Mouse (Mus musculus) limb, embryonic 13.5 days (tissue): ENCODE data around the gene Gm7073. TPM values are rescaled to one million over a fixed set of nuclear protein-coding genes. Genes with fewer than 3 reads are reported as not detected.

Experiments used
- ATAC-seq: fragments of 200-750 bp; cut with Nextera tagmentation; 2 replicates; pipeline ENCODE4 v1.8.0; 2017; ENCODE audit warnings: low read depth, moderate number of reproducible peaks, moderate TSS enrichment; ENCODE audit not compliant: low FRiP score
- H3K27ac ChIP-seq: fragments of 300-500 bp; sonication (generic); 2 replicates; pipeline ENCODE4 v1.5.1; 2015; ENCODE audit warnings: inconsistent platforms, mild to moderate bottlenecking, moderate library complexity
- H3K27me3 ChIP-seq: fragments of 300-500 bp; sonication (generic); 2 replicates; pipeline ENCODE4 v1.6.1; 2015; ENCODE audit warnings: mild to moderate bottlenecking, inconsistent platforms
- H3K36me3 ChIP-seq: fragments of 300-500 bp; sonication (generic); 2 replicates; pipeline ENCODE4 v1.6.1; 2015; ENCODE audit warnings: inconsistent platforms, mild to moderate bottlenecking, moderate library complexity
- H3K4me1 ChIP-seq: fragments of 300-500 bp; sonication (generic); 2 replicates; pipeline ENCODE4 v1.6.1; 2015; ENCODE audit warnings: inconsistent platforms
- H3K4me2 ChIP-seq: fragments of 300-500 bp; sonication (generic); replicated peaks from 2 replicates; pipeline ENCODE4 v1.6.1; 2015; ENCODE audit warnings: inconsistent platforms, mild to moderate bottlenecking, moderate library complexity
- H3K4me3 ChIP-seq: fragments of 300-500 bp; sonication (generic); 2 replicates; pipeline ENCODE4 v1.5.1; 2015; ENCODE audit warnings: moderate library complexity, mild to moderate bottlenecking, inconsistent platforms
- H3K9ac ChIP-seq: fragments of 300-500 bp; sonication (generic); 2 replicates; pipeline ENCODE4 v1.6.1; 2015; ENCODE audit warnings: mild to moderate bottlenecking, inconsistent platforms
- H3K9me3 ChIP-seq: fragments of 300-500 bp; sonication (generic); 2 replicates; pipeline ENCODE4 v1.6.1; 2016; ENCODE audit warnings: inconsistent platforms
- WGBS: fragments of 180-500 bp; shearing (Covaris S2); methylation state at CpG from one replicate; pipeline ENCODE4 v1.1.7; 2015; 5-methylcytosine and 5-hydroxymethylcytosine counted together
- polyA plus RNA-seq: library from polyadenylated mRNA; unstranded; fragments of >200 nt; fragmentation: Nextera tagmentation; extraction: Ambion mirVana; gene quantifications from 2 replicates; pipeline ENCODE4 v1.2.1, GENCODE M21; 2015

Gene Gm7073
- polyA plus RNA-seq, result not detected in 2 replicates

- H3K4me1 ChIP-seq, result no peaks in the 10 kb centered on the region
- ATAC-seq, result no peak
- no peak within 1 kb of the TSS for H3K27ac ChIP-seq
- H3K27me3 ChIP-seq, result no peaks in the 10 kb centered on the region
- H3K4me2 ChIP-seq, result no peak within 1 kb of the TSS
- no peaks in the 10 kb centered on the region for H3K36me3 ChIP-seq
- H3K4me3 ChIP-seq, result no peak within 1 kb of the TSS
- H3K9ac ChIP-seq, result no peak within 1 kb of the TSS
- H3K9me3 ChIP-seq, result no peaks in the 10 kb centered on the region
These were observed at the start of gene Gm7073 for GRCm38 (mm10) chrX:60539149-60539548. Gene Gm7073, minus strand, starts transcription at chrX:60539249.

GRCm38 (mm10) chrX:60570539-60570938 lies 31.5 kb upstream of the Gm7073 start:
- no peak overlapping the region for H3K9ac ChIP-seq
- H3K4me1 ChIP-seq, result no peaks in the 10 kb centered on the region
- no peaks in the 10 kb centered on the region for H3K36me3 ChIP-seq
- ATAC-seq, result no peak
- H3K4me2 ChIP-seq, result no peak overlapping the region
- no peak overlapping the region for H3K4me3 ChIP-seq
- H3K27ac ChIP-seq, result no peak overlapping the region
- WGBS, result 18% methylated on average over 1 of the region's 1 CpGs
- no peaks in the 10 kb centered on the region for H3K27me3 ChIP-seq
- H3K9me3 ChIP-seq, result no peaks in the 10 kb centered on the region

- Histone ChIP-seq H3K27me3 (no peaks in the 10 kb centered on the region), H3K9ac (no peak overlapping the region), H3K9me3 (no peaks in the 10 kb centered on the region), H3K36me3 (no peaks in the 10 kb centered on the region), H3K4me3 (no peak overlapping the region), H3K27ac (no peak overlapping the region), H3K4me2 (no peak overlapping the region), H3K4me1 (no peaks in the 10 kb centered on the region)
- no peak for ATAC-seq
These were observed 30.0 kb upstream of the Gm7073 start for GRCm38 (mm10) chrX:60569047-60569446.

- Histone ChIP-seq H3K4me2 (no peak overlapping the region), H3K4me1 (no peaks in the 10 kb centered on the region), H3K27me3 (no peaks in the 10 kb centered on the region), H3K9ac (no peak overlapping the region), H3K36me3 (no peaks in the 10 kb centered on the region), H3K4me3 (no peak overlapping the region), H3K9me3 (no peaks in the 10 kb centered on the region), H3K27ac (no peak overlapping the region)
- ATAC-seq, result no peak
- 60% methylated on average over 4 of the region's 4 CpGs for WGBS
These were observed 16.2 kb upstream of the Gm7073 start for GRCm38 (mm10) chrX:60555242-60555641.

GRCm38 (mm10) chrX:60547444-60548304 lies 8.6 kb upstream of the Gm7073 start:
- H3K36me3 ChIP-seq, result no peaks in the 10 kb centered on the region
- peak; percentile 86 for ATAC-seq
- WGBS, result 24% methylated on average over 39 of the region's 113 CpGs
- no peaks in the 10 kb centered on the region for H3K4me1 ChIP-seq
- peak overlapping the region; percentile 39; the same call in 1 of the 2 replicates for H3K27ac ChIP-seq
- H3K4me2 ChIP-seq, result peak overlapping the region; percentile 62
- no peaks in the 10 kb centered on the region for H3K9me3 ChIP-seq
- H3K4me3 ChIP-seq, result peak overlapping the region; percentile 55
- peak overlapping the region; percentile 64 for H3K9ac ChIP-seq
- H3K27me3 ChIP-seq, result peaks cover 12% of the 10 kb centered on the region; the same call in 1 of the 2 replicates

- peak overlapping the region; percentile 64 for H3K9ac ChIP-seq
- no peaks in the 10 kb centered on the region for H3K9me3 ChIP-seq
- 8% methylated on average over 16 of the region's 16 CpGs for WGBS
- no peaks in the 10 kb centered on the region for H3K36me3 ChIP-seq
- H3K4me2 ChIP-seq, result peak overlapping the region; percentile 62
- peak; percentile 55 for ATAC-seq
- peak overlapping the region; percentile 39; the same call in 1 of the 2 replicates for H3K27ac ChIP-seq
- H3K4me1 ChIP-seq, result no peaks in the 10 kb centered on the region
- H3K4me3 ChIP-seq, result peak overlapping the region; percentile 55
- peaks cover 12% of the 10 kb centered on the region; the same call in 1 of the 2 replicates for H3K27me3 ChIP-seq
These were observed 8.0 kb upstream of the Gm7073 start for GRCm38 (mm10) chrX:60547098-60547443.

- no peak for ATAC-seq
These were observed 6.9 kb upstream of the Gm7073 start for GRCm38 (mm10) chrX:60545906-60546305.

GRCm38 (mm10) chrX:60545444-60545843 lies 6.4 kb upstream of the Gm7073 start:
- no peaks in the 10 kb centered on the region for H3K36me3 ChIP-seq
- no peak overlapping the region for H3K9ac ChIP-seq
- no peak overlapping the region for H3K4me3 ChIP-seq
- no peak overlapping the region for H3K27ac ChIP-seq
- ATAC-seq, result no peak
- peaks cover 12% of the 10 kb centered on the region; the same call in 1 of the 2 replicates for H3K27me3 ChIP-seq
- no peaks in the 10 kb centered on the region for H3K9me3 ChIP-seq
- H3K4me1 ChIP-seq, result no peaks in the 10 kb centered on the region
- no peak overlapping the region for H3K4me2 ChIP-seq
- 47% methylated on average over 1 of the region's 1 CpGs for WGBS

More at GRCm38 (mm10) chrX:60545906-60546305, 6.9 kb upstream of the Gm7073 start:
- Histone ChIP-seq H3K36me3 (no peaks in the 10 kb centered on the region), H3K9me3 (no peaks in the 10 kb centered on the region), H3K4me3 (no peak overlapping the region), H3K4me2 (no peak overlapping the region), H3K9ac (no peak overlapping the region), H3K4me1 (no peaks in the 10 kb centered on the region), H3K27ac (no peak overlapping the region), H3K27me3 (peaks cover 12% of the 10 kb centered on the region; the same call in 1 of the 2 replicates)
- WGBS, result 57% methylated on average over 3 of the region's 3 CpGs

GRCm38 (mm10) chrX:60544098-60544497 lies 5.0 kb upstream of the Gm7073 start:
- H3K9ac ChIP-seq, result no peak overlapping the region
- H3K4me3 ChIP-seq, result no peak overlapping the region
- peaks cover 12% of the 10 kb centered on the region; the same call in 1 of the 2 replicates for H3K27me3 ChIP-seq
- H3K36me3 ChIP-seq, result no peaks in the 10 kb centered on the region
- H3K4me1 ChIP-seq, result no peaks in the 10 kb centered on the region
- 43% methylated on average over 4 of the region's 4 CpGs for WGBS
- no peak for ATAC-seq
- H3K9me3 ChIP-seq, result no peaks in the 10 kb centered on the region
- H3K27ac ChIP-seq, result no peak overlapping the region
- H3K4me2 ChIP-seq, result no peak overlapping the region

GRCm38 (mm10) chrX:60542901-60543300 lies 3.9 kb upstream of the Gm7073 start:
- Histone ChIP-seq H3K4me1 (no peaks in the 10 kb centered on the region), H3K4me3 (no peak overlapping the region), H3K27me3 (peaks cover 10% of the 10 kb centered on the region; the same call in 1 of the 2 replicates), H3K4me2 (no peak overlapping the region), H3K9me3 (no peaks in the 10 kb centered on the region), H3K27ac (no peak overlapping the region), H3K9ac (no peak overlapping the region), H3K36me3 (no peaks in the 10 kb centered on the region)
- 52% methylated on average over 1 of the region's 1 CpGs for WGBS
- no peak for ATAC-seq

- H3K27ac ChIP-seq, result no peak overlapping the region
- ATAC-seq, result no peak
- H3K36me3 ChIP-seq, result no peaks in the 10 kb centered on the region
- no peak overlapping the region for H3K4me3 ChIP-seq
- H3K4me1 ChIP-seq, result no peaks in the 10 kb centered on the region
- no peak overlapping the region for H3K9ac ChIP-seq
- no peaks in the 10 kb centered on the region for H3K9me3 ChIP-seq
- H3K4me2 ChIP-seq, result no peak overlapping the region
- H3K27me3 ChIP-seq, result no peaks in the 10 kb centered on the region
These were observed 35.1 kb downstream of the Gm7073 start for GRCm38 (mm10) chrX:60503995-60504394.

GRCm38 (mm10) chrX:60497750-60498149 lies 41.3 kb downstream of the Gm7073 start:
- no peaks in the 10 kb centered on the region for H3K9me3 ChIP-seq
- H3K27ac ChIP-seq, result no peak overlapping the region
- no peaks in the 10 kb centered on the region for H3K36me3 ChIP-seq
- no peak overlapping the region for H3K4me3 ChIP-seq
- no peak for ATAC-seq
- H3K27me3 ChIP-seq, result no peaks in the 10 kb centered on the region
- H3K4me2 ChIP-seq, result no peak overlapping the region
- no peak overlapping the region for H3K9ac ChIP-seq
- no peaks in the 10 kb centered on the region for H3K4me1 ChIP-seq
- WGBS, result 81% methylated on average over 1 of the region's 1 CpGs

GRCm38 (mm10) chrX:60495308-60495707 lies 43.7 kb downstream of the Gm7073 start:
- ATAC-seq, result no peak

More at GRCm38 (mm10) chrX:60495308-60495707, 43.7 kb downstream of the Gm7073 start:
- Histone ChIP-seq H3K27ac (no peak overlapping the region), H3K36me3 (no peaks in the 10 kb centered on the region), H3K27me3 (no peaks in the 10 kb centered on the region), H3K4me3 (no peak overlapping the region), H3K4me1 (no peaks in the 10 kb centered on the region), H3K4me2 (no peak overlapping the region), H3K9ac (no peak overlapping the region), H3K9me3 (no peaks in the 10 kb centered on the region)
